Mouse (Mus musculus): Measurements from ENCODE around the gene Pla2g2e. TPM values are rescaled to one million over a fixed set of nuclear protein-coding genes. Genes with fewer than 3 reads are reported as not detected.

Gene Pla2g2e
- polyA plus RNA-seq (2015; fragmentation: Nextera tagmentation; extraction: Ambion mirVana) = not detected in 2 replicates

DNA sequence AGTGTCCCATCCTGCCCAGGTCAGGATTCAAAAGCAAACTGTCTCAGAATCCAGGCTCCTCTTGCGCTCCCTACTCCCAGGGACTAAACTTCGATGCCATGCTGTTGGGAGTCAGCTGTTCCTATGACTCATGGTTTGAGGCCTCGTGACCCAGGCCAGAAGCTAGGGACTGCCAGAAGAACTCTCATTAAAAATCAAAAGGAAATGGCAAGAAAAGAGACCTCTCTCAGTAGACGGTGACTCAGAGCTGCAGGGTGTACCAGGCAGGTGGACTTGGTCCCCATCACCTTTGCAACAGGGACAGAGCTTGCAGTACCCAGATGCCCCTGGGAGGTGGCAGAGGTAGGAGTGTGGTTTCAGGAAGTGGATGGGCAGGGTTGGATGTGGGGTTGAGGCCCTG is at the start of gene Pla2g2e:
TSS of gene Pla2g2e (plus strand) at position 212 of the 400 bp plus-strand sequence.
- no peak within 1 kb of the TSS for H3K27ac ChIP-seq
- WGBS = 77% methylated on average over 4 of the region's 4 CpGs

DNA sequence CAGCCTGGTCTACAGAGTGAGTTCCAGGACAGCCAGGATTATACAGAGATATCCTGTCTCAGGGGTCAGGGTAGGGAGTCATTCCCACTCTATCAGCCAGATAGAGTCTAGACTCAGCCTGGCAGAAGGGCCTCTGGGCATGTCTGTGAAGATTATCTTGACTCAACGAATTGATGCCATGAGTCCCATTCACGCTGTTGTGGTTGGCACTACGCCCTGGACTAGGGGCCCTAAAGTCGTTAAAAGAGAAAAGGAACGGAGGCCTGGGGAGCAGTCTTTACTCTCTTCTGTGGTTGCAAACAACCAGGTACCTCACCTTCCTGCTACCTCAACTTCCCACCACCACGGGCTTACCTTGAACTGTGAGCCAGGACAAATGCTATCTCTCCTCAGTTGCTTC is 37.9 kb upstream of the Pla2g2e start:
- no peaks in the 10 kb centered on the region for H3K27me3 ChIP-seq
- H3K4me2 ChIP-seq (replicated peaks) = no peak overlapping the region
- no peak overlapping the region for H3K9ac ChIP-seq (replicated peaks)
- 88% methylated on average over 6 of the region's 6 CpGs for WGBS
- H3K27ac ChIP-seq = no peak overlapping the region
- no peaks in the 10 kb centered on the region for H3K36me3 ChIP-seq
- ATAC-seq = no peak
- H3K4me3 ChIP-seq (replicated peaks) = no peak overlapping the region
- no peaks in the 10 kb centered on the region for H3K4me1 ChIP-seq (replicated peaks)
- peaks cover 20% of the 10 kb centered on the region for H3K9me3 ChIP-seq

More for the DNA sequence above, at the start of gene Pla2g2e:
- H3K36me3 ChIP-seq = no peaks in the 10 kb centered on the region
- no peak within 1 kb of the TSS for H3K9ac ChIP-seq (replicated peaks)
- H3K4me1 ChIP-seq (replicated peaks) = peaks cover 12% of the 10 kb centered on the region; the same call in 1 of the 2 replicates
- ATAC-seq = no peak
- peaks cover 13% of the 10 kb centered on the region; the same call in 1 of the 2 replicates for H3K27me3 ChIP-seq
- no peaks in the 10 kb centered on the region for H3K9me3 ChIP-seq
- H3K4me2 ChIP-seq (replicated peaks) = no peak within 1 kb of the TSS
- no peak within 1 kb of the TSS for H3K4me3 ChIP-seq (replicated peaks)

GRCm38 (mm10) chr4:138840726-138841125 is 37.0 kb upstream of the Pla2g2e start:
- Histone ChIP-seq H3K36me3 (no peaks in the 10 kb centered on the region), H3K27me3 (no peaks in the 10 kb centered on the region), H3K27ac (no peak overlapping the region), H3K4me3 (replicated peaks) (no peak overlapping the region), H3K9ac (replicated peaks) (no peak overlapping the region), H3K9me3 (peaks cover 20% of the 10 kb centered on the region), H3K4me2 (replicated peaks) (no peak overlapping the region), H3K4me1 (replicated peaks) (no peaks in the 10 kb centered on the region)
- no peak for ATAC-seq
- WGBS = 84% methylated on average over 8 of the region's 8 CpGs

DNA sequence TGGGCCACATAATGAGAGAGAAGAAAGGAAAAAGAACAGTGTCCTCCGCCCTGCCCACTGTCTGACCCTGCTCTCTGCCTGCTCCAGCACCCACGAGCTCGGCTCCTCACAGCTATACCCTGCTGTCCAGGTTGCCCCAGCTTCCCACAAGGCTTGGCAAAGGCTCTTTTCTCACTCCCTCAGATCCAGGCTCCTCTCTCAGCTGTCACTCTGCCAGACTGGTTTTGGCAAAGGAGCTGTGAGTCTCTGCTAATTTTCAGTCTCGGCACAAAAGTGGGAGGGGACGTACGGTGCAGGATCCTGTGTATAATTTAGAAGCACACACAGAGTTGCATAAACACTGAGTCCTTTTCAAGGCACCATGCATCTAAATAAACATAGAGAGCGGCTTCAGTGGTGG is 36.4 kb upstream of the Pla2g2e start:
- H3K4me3 ChIP-seq (replicated peaks) = no peak overlapping the region
- no peaks in the 10 kb centered on the region for H3K27me3 ChIP-seq
- H3K9me3 ChIP-seq = peaks cover 20% of the 10 kb centered on the region
- H3K9ac ChIP-seq (replicated peaks) = no peak overlapping the region
- H3K4me1 ChIP-seq (replicated peaks) = no peaks in the 10 kb centered on the region
- H3K36me3 ChIP-seq = no peaks in the 10 kb centered on the region
- 88% methylated on average over 7 of the region's 7 CpGs for WGBS
- no peak overlapping the region for H3K4me2 ChIP-seq (replicated peaks)
- H3K27ac ChIP-seq = no peak overlapping the region
- ATAC-seq = no peak

GRCm38 (mm10) chr4:138851463-138851862 is 26.3 kb upstream of the Pla2g2e start:
- H3K9ac ChIP-seq (replicated peaks) = no peak overlapping the region
- no peaks in the 10 kb centered on the region for H3K9me3 ChIP-seq
- H3K36me3 ChIP-seq = no peaks in the 10 kb centered on the region
- no peak overlapping the region for H3K4me2 ChIP-seq (replicated peaks)
- H3K27ac ChIP-seq = no peak overlapping the region
- peak; percentile 48; the same call in 1 of the 2 replicates for ATAC-seq
- WGBS = 6% methylated on average over 4 of the region's 4 CpGs
- no peak overlapping the region for H3K4me3 ChIP-seq (replicated peaks)
- H3K4me1 ChIP-seq (replicated peaks) = no peaks in the 10 kb centered on the region
- H3K27me3 ChIP-seq = no peaks in the 10 kb centered on the region

DNA sequence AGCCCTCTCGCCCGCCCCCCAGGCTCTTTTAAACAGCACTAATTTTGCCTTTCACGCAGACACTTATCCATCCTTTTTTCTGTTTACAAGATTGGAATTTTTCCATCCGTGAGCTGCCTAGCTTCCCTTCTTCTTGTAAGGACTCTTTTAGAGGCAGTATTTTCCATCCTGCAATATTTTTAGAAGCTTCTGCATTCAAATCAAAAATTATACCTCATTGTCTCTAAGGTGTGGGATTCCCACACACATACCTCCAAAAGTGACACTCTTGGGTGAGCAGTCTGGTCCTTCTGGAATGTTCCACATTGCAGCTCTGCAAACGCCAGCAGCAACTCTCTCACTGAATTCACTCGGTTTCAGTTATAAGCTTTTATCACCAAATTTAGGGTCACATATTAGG is 24.8 kb upstream of the Pla2g2e start:
- Histone ChIP-seq H3K27ac (no peak overlapping the region), H3K9ac (replicated peaks) (no peak overlapping the region), H3K4me2 (replicated peaks) (no peak overlapping the region), H3K4me1 (replicated peaks) (no peaks in the 10 kb centered on the region), H3K36me3 (no peaks in the 10 kb centered on the region), H3K4me3 (replicated peaks) (no peak overlapping the region), H3K27me3 (no peaks in the 10 kb centered on the region), H3K9me3 (no peaks in the 10 kb centered on the region)
- no peak for ATAC-seq
- 78% methylated on average over 6 of the region's 6 CpGs for WGBS

DNA sequence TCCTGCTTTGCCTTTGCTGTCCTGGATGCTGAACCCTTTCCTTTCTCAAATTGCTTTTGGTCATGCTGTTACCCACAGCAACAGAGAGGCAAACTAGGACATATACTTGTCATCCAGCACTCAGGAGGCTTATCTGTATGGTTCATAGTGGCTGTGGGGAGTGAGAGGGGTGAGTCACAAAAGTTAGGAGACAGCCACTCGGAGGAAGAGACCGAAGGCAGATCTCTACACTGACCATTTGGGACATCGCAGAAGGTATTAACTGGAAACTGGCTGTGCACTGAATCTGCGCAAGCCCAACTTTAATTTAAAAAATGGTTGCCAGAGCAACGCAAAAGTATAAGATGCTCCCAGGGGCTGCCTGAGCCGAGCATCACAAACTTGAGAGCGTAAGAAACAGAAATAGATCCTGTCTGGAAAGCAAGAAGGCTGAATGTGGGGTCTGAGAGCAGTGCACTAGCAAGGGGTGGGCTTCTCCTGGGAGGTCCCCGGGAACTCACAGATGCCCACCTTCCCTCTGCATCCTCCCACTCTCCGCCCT is 22.6 kb upstream of the Pla2g2e start:
- WGBS = 88% methylated on average over 9 of the region's 9 CpGs
- H3K27me3 ChIP-seq = no peaks in the 10 kb centered on the region
- H3K36me3 ChIP-seq = no peaks in the 10 kb centered on the region
- no peak overlapping the region for H3K4me3 ChIP-seq (replicated peaks)
- no peaks in the 10 kb centered on the region for H3K9me3 ChIP-seq
- H3K27ac ChIP-seq = no peak overlapping the region
- no peak overlapping the region for H3K4me2 ChIP-seq (replicated peaks)
- ATAC-seq = no peak
- H3K4me1 ChIP-seq (replicated peaks) = no peaks in the 10 kb centered on the region
- no peak overlapping the region for H3K9ac ChIP-seq (replicated peaks)

GRCm38 (mm10) chr4:138856491-138856890 is 21.3 kb upstream of the Pla2g2e start:
- 31% methylated on average over 7 of the region's 7 CpGs for WGBS
- Histone ChIP-seq H3K27ac (no peak overlapping the region), H3K4me3 (replicated peaks) (no peak overlapping the region), H3K9me3 (no peaks in the 10 kb centered on the region), H3K27me3 (no peaks in the 10 kb centered on the region), H3K36me3 (no peaks in the 10 kb centered on the region), H3K4me1 (replicated peaks) (no peaks in the 10 kb centered on the region), H3K9ac (replicated peaks) (no peak overlapping the region), H3K4me2 (replicated peaks) (no peak overlapping the region)
- no peak for ATAC-seq

- no peak overlapping the region for H3K4me3 ChIP-seq (replicated peaks)
- no peak overlapping the region for H3K4me2 ChIP-seq (replicated peaks)
- H3K4me1 ChIP-seq (replicated peaks) = no peaks in the 10 kb centered on the region
- no peaks in the 10 kb centered on the region for H3K36me3 ChIP-seq
- no peak overlapping the region for H3K9ac ChIP-seq (replicated peaks)
- no peak for ATAC-seq
- 90% methylated on average over 10 of the region's 10 CpGs for WGBS
- H3K27ac ChIP-seq = no peak overlapping the region
- no peaks in the 10 kb centered on the region for H3K9me3 ChIP-seq
- no peaks in the 10 kb centered on the region for H3K27me3 ChIP-seq
Measured at GRCm38 (mm10) chr4:138857576-138857975, 20.2 kb upstream of the Pla2g2e start.

GRCm38 (mm10) chr4:138858446-138858845 is 19.3 kb upstream of the Pla2g2e start:
- H3K27ac ChIP-seq = no peak overlapping the region
- no peak overlapping the region for H3K4me3 ChIP-seq (replicated peaks)

DNA sequence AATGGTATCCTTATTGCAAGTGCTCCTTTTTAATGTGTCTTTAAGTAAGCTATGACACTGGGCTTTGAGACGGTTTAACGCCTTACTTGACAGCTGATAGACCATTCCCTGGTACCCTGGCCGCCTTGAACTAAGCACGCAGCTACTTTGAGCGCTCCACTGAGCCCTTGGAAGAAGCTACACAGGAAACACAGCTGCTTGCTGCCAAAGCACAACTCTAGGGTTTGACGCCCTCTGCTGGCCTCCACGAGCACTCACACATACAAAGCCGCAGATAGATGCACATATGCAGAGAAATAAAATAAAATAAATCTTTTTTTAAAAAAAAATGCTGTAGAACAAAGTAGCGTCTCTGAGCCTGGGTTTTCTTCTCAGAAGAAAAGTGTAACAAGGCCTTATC is 18.5 kb upstream of the Pla2g2e start:
- no peaks in the 10 kb centered on the region for H3K9me3 ChIP-seq
- no peaks in the 10 kb centered on the region for H3K27me3 ChIP-seq
- peak overlapping the region; percentile 51 for H3K4me2 ChIP-seq (replicated peaks)
- no peaks in the 10 kb centered on the region for H3K36me3 ChIP-seq
- H3K4me3 ChIP-seq (replicated peaks) = peak overlapping the region; percentile 36
- 0 out of 2 replicates have a peak overlapping the region, but pooled peaks have one; percentile 44 for H3K9ac ChIP-seq (replicated peaks)
- ATAC-seq = peak; percentile 58
- no peaks in the 10 kb centered on the region for H3K4me1 ChIP-seq (replicated peaks)
- no peak overlapping the region for H3K27ac ChIP-seq
- 15% methylated on average over 9 of the region's 9 CpGs for WGBS

More at GRCm38 (mm10) chr4:138858446-138858845, 19.3 kb upstream of the Pla2g2e start:
- 88% methylated on average over 15 of the region's 15 CpGs for WGBS
- ATAC-seq = no peak
- Histone ChIP-seq H3K9me3 (no peaks in the 10 kb centered on the region), H3K9ac (replicated peaks) (no peak overlapping the region), H3K4me1 (replicated peaks) (no peaks in the 10 kb centered on the region), H3K4me2 (replicated peaks) (no peak overlapping the region), H3K36me3 (no peaks in the 10 kb centered on the region), H3K27me3 (no peaks in the 10 kb centered on the region)

DNA sequence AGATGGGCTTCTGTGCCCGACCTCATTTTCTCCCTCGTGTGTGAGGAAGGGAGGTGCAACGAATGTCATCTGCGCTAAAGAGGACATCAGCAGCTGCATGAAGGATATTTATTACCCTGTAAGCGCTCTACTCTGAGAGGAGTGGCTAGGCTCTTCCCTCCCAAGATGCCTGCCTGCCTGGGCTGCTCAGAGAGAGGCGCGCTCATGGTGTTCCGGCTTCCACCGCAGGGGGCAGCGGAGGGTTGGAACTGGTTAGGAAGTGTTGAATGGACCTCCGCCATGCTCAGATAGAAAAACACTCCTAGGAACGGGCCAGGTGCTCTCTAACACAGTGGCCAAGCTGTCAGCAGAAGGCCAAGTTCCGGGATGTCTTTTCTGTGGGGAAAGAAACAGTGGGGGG is 18.0 kb upstream of the Pla2g2e start:
- 7% methylated on average over 13 of the region's 13 CpGs for WGBS
- no peak overlapping the region for H3K27ac ChIP-seq
- peak overlapping the region; percentile 44; the same call in 1 of the 2 replicates for H3K9ac ChIP-seq (replicated peaks)
- ATAC-seq = peak; percentile 89
- H3K4me3 ChIP-seq (replicated peaks) = peak overlapping the region; percentile 36
- no peaks in the 10 kb centered on the region for H3K27me3 ChIP-seq
- H3K4me2 ChIP-seq (replicated peaks) = peak overlapping the region; percentile 51
- no peaks in the 10 kb centered on the region for H3K4me1 ChIP-seq (replicated peaks)
- no peaks in the 10 kb centered on the region for H3K9me3 ChIP-seq
- H3K36me3 ChIP-seq = no peaks in the 10 kb centered on the region

All from midbrain, embryonic 13.5 days (tissue).